Mouse (Mus musculus) adrenal gland, postnatal 10 days (tissue): ENCODE data around the gene 2010111I01Rik. TPM values are rescaled to one million over a fixed set of nuclear protein-coding genes. Genes with fewer than 3 reads are reported as not detected.

Source experiments
- DNase-seq: peaks from one replicate; pipeline ENCODE4 v3.0.0; 2021; ENCODE audit warnings: mixed read lengths
- total RNA-seq, 2 experiments: library from RNA; stranded (reverse); gene quantifications; 2 replicates each; pipeline ENCODE4 v1.2.3; 2021

Gene 2010111I01Rik
- total RNA-seq, 2 experiments from 2014 or later = 57.3 to 99.7 TPM

- no peak for DNase-seq
These were observed 278.9 kb downstream of the 2010111I01Rik start for GRCm38 (mm10) chr13:63243586-63243985.

DNA sequence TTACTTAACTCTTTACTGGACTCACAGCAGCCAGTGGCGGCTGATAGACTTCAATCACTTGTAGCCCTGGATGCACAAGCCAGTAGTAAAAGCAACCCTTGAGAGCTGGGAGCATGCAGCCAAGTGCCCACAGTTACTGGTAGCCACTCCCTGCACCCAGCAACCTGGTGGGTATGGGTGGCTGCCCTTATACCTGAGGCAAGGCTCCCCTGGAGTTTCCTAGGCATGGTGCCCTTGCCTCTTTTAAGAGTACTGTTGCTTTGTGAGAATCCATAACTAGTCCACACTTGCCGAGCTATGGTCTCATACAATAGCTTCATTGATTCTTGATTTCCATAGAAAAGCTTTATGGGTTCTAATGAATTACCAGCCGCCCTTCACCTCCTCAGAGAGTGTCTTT lies 279.7 kb downstream of the 2010111I01Rik start:
- DNase-seq = no peak

DNA sequence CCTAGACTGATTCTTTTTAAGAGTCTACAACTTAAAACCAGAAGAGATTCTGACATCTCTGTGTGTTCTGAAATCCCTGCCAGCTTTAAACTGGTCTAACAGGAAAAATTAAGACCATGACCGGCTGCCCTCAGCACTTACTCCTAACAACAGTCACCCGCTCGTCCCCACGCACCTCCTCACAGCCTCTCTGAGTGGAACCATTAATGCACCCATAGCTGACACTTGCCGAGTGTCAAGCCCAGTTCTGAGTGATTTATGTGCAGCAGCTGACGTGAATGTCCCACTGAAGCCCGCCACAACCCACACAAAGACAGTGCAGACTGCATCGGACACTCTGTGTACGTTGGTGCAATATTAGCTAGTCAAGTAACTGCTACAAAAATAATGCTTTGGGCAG lies 280.5 kb downstream of the 2010111I01Rik start:
- DNase-seq = no peak

DNA sequence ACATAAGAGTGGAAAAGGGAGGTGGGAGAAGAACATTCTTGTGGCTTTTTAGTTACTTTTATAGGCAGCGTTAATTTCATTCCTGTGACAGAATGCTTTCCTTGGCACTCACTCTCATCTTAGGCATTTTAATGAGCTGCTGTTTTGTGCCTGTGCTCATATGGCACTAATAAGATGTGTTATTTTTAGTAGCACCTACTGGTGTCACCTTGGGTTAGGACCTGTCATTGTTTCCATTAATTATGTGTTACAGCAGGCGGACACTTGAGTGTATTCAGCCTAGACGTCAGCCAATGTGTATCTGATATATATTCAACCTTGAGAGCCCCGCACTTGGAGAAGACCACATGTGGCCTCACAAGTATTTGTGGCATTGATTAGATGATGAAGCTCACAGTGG lies 281.1 kb downstream of the 2010111I01Rik start:
- no peak for DNase-seq

DNA sequence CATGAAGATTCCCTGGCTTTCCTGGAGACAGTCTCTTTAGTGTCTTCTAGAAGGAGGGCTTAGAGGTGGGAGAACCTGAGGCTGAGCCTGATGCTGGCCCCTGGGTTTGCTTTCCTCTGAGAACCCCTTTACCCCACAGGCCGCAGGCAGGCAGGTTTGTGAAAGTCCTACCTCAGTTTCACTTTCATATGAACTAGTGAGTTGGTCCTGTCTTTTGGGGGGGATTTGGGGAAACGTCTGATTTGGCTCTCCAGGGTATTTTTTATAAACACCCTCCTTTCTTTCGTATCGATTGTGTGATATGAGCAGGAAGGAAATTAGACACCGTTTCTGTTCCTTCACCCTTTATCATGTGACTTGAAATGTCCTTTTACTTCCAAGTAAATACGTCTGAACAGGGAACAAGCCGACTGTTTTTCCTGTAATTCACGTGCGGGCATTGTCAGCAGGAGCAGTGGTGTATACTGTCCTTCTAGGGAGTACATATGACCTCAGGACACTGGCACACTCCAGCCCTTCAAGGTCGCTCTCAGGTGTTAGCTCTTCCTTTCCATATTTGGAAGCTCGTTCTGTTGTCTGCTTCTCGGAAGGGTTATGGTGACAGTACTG lies 281.7 kb downstream of the 2010111I01Rik start:
- DNase-seq = no peak

GRCm38 (mm10) chr13:63247041-63247440 lies 282.3 kb downstream of the 2010111I01Rik start:
- no peak for DNase-seq

GRCm38 (mm10) chr13:63247631-63248030 lies 282.9 kb downstream of the 2010111I01Rik start:
- DNase-seq = no peak

- DNase-seq = no peak
These were observed 283.6 kb downstream of the 2010111I01Rik start for GRCm38 (mm10) chr13:63248318-63248717.

- no peak for DNase-seq
These were observed 284.5 kb downstream of the 2010111I01Rik start for GRCm38 (mm10) chr13:63249171-63249570.

DNA sequence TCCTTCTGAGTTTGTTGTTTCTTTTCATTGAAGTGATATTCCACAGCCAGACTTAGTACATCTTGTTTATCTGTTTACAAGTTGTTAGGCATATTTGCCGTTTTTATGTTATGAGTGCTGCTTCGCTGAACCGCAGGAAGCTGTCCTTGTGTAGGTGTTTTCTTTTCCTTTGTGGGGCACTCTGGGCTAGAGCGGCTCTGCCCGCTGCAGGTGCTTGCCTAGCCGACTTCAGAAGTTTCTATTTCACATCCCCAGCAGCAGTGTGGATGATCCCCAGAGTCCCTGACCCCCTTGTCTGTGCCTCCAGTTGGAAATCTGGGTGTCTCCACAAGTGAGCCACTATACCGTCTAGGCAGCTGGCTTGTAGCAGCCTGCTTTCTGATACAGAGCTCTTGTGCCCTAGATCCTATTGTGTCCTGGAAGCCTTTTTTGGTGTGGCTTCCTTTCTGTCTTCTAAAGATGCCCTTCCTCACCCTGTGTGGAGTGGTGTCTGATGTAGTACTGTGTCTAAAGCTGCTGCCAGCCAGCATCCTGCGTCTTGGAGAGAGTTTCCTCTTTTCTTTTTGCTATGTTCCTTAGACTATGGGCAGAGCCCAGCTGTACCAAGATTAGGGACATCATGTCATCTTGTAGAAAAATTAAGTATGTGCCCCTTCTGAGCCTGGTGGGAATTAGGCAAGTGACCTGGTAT lies 285.2 kb downstream of the 2010111I01Rik start:
- no peak for DNase-seq

DNA sequence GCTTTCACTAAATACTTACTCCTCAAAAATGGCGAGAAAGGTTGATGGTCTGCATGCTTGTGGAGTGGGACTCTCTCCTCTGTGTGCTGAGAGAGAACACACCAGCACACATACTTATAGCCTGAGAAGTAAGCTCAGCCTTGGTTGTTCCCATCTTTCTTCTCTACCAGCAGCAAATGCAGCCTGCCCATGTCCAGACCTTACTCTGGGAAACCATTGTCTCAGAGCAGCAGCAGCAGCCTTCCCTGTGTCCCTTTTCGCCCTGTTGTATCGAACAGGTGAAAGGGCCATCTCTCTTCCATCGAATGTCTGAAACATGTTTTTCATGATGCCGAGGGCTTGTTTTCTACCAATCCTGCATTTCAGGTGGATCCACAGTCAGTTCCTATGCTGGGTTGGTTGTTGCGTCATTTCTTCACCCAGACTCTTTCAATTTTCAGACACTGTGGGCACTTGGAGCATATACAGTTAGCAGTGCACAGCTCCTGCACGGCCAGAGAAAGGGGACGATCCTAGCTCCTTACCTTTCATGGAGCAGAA lies 285.8 kb downstream of the 2010111I01Rik start:
- no peak for DNase-seq

- DNase-seq = no peak
These were observed 286.6 kb downstream of the 2010111I01Rik start for GRCm38 (mm10) chr13:63251118-63251889.

DNA sequence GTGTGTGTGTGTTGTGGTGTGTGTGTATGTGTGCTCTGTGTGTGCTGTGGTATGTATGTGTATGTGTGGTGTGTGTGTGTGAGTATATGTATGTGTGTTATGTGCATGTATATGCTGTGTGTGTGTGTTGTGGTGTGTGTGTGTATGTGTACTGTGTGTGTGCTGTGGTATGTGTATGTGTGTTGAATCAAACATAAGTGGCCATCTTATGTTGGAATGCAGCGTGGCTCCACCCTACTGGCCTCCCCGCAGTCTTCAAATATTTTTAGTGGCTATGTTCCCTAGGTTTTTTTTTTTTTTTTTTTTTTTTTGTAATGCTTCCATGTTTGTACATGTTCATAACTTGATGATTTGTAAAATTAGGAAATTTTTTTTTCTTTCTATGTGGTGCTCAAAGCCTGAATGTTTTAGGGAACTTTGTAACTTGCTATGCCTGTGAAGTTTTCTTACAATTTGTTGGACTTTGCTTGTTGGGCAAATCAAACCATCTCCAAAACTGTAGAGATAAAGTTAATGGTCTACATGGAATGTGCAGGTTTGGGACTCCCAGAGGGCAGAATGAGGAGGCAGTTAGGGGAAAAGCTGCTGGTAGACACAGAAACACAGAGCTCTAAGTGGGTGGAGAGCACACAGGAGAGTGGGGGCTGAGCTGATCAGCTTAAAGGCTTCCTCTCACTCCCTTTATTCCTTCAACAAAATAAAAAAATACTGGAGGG lies 287.8 kb downstream of the 2010111I01Rik start:
- DNase-seq = no peak

DNA sequence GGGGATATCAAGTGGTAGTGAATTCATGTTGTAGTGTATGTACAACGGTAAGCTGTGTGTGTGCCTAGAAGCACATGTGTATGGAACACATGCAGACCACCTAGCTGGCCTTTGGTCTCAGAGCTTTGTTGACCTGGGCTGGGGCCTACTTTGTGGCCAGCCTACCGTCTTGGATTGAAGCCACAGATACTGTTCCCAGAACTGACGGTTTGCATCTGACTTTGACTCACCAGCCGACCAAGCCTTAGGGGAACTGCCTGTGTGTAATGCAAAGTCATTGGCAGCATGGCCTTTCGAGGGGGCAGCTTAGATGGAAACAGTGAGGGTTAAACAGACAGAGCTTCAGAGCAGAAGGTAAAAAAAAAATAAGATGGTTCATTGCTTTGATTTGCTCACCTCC lies 288.5 kb downstream of the 2010111I01Rik start:
- DNase-seq = no peak

DNA sequence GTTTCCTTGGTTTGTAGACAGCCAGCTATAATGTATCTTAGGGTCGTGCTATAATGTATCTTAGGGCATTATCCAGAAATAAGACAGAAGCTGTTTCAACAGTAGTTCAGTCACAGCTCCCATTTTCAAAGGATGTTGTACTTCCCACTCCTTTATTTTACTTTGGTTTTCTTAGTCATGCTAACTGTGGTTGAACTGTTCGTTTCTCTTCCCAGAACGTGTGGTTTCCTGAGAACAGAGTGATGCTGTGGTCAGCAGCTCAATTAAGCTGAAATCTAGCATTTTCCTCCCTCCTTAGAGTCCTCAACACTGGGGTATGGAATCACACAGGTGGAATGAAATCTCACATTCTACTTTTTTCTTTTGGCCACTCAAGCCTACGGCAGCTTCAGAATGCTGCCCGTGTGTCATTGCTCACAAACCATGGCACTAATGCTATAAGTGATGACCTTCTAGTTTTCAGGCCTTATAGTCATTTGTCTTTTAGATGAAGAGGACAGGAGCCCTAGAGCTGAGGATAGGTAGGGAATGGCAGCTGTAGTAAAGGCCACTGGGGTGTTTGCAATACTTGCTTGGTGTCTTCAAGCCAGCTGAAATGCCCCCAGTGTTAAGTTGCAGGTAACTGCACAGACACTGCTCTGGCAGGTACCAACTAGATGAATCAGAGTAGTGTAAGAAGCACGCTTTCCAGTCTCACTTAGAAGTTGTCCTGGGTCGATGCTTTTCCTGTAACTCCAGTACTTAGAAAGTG lies 289.4 kb downstream of the 2010111I01Rik start:
- DNase-seq = no peak

DNA sequence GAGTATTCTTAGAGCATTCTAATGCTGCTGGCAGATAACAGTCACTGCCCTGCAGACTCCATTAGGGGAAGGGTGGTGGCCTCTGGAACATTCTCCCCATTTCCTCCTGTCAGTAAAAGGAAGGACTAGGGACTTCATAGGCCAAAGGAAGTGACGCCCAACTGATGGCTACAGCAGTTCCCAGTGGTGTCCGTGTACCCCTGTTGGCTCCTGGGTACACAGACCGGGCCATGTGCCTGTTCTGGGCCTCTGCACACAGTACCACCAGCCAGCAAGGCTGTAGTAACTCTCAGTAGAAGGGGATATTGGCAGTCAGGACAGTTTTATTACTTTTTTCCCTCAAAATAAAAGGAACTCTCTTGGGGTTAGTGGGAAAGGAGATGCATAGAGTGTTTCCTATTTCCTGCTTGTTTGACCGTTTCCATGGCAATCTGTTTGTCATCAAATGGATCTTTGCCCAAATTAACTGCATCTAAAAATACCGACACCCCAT lies 290.9 kb downstream of the 2010111I01Rik start:
- no peak for DNase-seq

GRCm38 (mm10) chr13:63256146-63256545 lies 291.5 kb downstream of the 2010111I01Rik start:
- no peak for DNase-seq

DNA sequence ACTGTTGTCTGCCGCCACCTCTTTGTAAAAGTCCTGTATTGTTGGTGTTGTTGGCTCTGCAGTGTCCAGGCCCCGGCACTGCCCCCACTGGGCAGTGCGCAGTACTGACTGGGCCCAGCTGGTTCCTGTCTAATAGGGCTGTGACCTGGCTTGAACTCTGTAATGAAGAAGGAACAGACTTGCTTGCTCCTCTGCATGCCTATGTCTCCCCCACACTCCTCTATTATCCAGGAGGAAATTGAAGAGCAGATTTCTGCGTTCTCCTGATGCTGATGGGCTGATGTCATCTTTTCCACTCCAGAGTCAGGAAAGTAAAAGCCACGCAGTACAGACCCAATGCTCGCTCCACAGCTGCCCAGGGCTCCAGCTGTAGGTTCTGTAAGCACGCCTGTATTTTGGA lies 292.1 kb downstream of the 2010111I01Rik start:
- no peak for DNase-seq

DNA sequence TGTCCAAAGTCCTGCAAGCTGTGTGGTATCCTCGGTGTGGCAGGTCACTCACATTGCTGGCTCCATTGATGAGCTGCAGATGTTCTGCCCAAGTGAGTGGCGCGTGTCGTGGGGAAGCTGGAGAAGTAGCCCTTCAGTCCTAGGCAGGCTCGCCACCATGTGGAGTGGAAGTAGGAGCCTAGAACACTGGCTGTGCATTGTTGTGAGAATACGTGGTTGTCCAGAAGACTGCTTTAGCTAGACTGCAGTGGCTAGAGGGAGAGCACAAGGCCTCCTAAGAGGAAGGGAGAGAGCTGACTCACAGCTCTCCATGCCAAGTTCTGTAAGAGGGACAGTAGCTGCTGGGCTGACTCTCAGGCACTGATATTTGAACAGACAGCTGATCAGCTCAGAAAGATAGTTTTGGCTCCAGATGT lies 293.5 kb downstream of the 2010111I01Rik start:
- DNase-seq = no peak

DNA sequence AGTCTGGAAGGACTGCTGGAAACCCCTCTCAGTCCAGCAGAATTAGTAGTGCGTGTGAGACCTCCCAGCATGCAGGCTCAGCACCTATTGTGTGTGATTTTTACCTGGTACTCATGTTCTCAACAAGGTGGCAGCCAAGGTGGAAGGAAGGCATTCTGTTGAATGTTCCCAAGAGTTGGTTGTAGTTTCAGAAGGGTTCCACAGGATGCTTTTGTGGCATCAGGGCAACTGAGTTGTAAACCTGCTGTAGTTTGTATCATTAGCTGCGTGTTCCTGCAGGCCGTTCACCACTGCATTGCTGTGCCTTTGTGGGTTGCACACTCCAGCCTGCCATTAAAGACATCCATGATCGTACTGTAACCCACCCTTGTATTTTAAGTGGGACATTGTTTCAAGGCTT lies 294.0 kb downstream of the 2010111I01Rik start:
- no peak for DNase-seq

- DNase-seq = no peak
These were observed 295.4 kb downstream of the 2010111I01Rik start for GRCm38 (mm10) chr13:63260133-63260532.
